Mouse (Mus musculus) ovary, postnatal 36 days (tissue): ENCODE results near the gene Kcp.

ENCODE experiments used
- DNase-seq: peaks from one replicate; pipeline ENCODE4 v3.0.0; 2022; ENCODE audit warnings: low spot score, mixed read lengths

The Kcp gene

DNA sequence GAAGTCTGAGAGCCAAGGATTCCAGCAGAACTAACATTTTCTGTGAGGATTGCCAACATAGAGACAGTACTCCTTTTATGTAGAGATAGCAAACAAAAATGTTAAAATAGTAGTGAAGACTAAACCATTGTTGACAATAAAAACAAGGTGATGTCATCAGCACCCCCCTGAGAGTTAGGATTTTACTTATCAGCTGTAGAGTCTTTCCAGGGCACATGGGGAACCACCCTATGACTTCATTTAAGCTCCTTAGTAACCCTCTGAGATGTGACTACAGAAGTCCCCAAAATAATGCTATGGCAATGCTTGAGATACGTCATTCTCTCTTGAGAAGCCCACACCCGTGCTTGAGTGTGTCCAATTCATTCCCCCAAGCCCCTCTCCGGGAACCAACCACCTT, 44.4 kb downstream of the Kcp start:
- DNase-seq: no peak

DNA sequence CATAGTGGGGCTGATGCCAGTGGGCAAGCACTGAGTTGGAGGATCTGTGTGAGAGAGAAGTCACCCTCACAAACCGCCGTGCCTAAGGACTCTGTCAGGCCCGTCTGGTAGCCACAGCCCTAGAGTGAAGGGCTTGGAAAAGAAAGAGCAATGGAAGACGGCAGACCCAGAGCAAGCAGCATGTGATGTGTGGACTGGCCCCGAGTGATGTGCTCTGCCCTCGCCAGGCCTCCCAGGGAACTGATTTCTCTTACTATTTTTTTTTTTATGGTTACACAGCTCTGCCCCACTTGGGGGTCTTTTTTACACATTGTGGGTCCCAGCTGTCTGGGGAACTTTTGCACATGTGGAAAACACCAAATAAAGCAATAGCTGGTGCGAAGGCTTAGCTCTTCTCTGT, 46.2 kb downstream of the Kcp start:
- DNase-seq: no peak

DNA sequence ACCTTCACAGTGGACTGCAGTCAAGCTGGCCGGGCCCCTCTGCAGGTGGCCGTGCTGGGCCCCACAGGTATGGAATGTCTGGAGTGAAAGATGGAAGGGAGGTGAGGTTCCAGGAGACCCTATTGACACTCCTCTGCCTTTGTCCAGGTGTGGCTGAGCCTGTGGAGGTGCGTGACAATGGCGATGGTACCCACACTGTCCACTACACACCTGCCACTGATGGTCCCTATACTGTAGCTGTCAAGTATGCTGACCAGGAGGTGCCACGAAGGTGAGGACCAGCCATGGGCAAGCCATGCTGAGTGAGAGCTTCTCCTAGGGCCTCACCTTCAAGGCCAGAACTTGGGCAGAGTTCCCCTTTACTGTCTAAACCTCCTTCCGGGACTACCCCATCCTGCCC, 57.1 kb downstream of the Kcp start:
- no peak for DNase-seq

DNA sequence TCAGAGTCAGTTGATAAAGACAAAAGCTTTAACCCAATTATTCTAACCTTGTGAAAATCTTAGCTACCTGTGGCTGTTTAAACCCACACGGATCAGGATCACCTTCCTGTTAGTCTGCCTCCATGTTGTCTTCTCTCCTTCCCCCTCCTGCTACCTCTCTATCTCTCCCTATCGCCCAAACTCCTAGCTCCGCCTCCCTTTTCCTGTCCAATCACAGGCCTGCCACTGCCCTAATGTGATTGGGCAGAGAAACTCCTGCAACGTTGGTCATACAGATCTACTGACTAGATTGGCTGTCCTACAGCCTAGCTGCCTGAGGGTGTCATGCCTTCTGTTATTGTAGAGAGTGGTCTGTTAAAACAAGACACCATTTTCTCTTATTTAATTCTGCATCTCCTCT, 57.9 kb downstream of the Kcp start:
- no peak for DNase-seq

DNA sequence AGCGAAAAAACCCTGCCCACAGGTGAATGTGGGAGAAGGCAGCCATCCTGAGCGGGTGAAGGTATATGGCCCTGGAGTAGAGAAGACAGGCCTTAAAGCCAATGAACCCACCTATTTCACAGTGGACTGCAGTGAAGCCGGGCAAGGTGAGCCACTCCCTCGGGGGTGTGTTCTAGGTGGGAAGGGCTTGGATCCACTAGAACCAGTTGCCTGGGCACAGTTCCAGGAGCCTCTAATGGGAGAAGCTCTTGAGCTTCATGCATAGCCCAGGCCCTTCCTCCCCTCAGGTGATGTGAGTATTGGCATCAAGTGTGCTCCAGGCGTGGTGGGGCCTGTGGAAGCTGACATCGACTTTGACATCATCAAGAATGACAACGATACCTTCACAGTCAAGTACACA, 62.4 kb downstream of the Kcp start:
- no peak for DNase-seq

DNA sequence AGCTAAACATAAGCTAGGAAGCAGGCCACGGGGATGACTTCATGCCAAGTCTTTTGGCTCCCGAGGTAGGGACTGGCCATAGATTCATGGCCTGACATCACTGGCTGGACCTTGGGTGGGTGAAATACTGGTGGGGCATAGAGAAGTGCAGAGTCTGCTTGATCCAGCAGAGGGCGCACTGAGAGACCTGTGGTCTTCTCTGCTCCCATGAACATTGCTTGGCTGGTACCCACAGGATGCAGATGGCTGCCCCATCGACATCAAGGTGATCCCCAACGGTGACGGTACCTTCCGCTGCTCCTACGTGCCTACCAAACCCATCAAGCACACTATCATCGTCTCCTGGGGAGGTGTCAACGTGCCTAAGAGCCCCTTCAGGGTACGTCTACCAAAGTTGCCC, 63.0 kb downstream of the Kcp start:
- peak; percentile 30 for DNase-seq

DNA sequence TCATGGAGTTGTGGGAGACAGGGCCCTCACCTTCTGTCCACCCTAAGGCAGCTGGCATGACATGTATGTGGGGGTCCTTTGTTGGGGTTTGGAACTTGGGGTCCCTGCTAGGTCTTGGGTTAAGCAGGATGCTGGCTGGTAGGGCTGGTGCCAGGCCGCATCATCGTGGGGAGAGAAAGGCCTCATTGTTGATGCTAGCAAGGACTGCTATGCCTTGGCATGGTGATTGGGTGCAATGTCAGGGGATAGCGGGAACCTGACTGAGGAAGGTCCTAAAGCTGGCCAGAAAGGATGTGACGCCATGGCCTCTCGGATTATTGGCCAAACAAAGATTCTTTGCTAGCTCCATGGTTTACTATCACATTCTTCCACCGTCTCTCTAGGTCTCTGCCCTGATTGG, 68.0 kb downstream of the Kcp start:
- no peak for DNase-seq

DNA sequence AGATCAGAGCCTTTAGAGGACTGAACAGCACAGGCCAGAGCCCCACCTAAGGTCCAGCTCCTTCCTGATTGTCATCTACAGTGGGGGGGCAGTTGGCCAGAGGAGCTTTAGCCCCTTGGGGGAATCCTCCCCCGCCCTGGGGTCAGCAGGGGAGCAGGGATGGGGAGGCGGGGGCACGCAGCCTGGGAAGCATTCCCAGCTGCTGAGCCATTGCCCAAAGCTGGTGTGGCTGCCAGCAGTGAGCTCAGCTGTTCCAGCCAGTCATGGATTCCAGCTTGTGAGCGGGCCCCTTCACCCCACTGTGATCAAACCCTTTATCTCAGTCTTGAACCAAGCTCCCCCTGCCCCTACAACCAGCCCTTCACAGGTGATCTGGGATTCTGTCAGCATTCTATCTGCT, 68.5 kb downstream of the Kcp start:
- no peak for DNase-seq

DNA sequence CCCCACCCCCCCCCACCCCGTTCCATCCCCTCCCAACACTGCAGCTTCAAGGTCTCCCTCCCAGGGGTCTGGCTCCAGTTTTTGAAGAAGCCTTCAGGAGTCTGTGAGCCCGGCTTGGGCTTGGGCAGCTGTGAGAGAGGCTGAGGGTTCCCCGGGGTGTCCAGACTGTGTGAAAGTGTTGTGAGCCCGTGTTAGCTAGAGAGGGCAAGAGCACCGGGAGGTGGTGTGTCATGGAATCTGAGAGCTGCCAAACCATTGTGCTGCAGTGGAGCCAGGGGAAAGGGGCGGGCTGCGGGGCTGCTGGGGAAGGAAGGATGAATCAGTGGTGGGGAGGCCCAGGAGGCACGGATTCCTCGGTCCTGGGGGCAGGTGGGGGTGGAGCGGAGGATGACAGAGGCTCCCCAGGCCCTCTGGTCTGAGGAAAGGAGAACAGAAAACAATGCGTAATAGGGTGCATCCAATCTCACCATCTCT, 71.3 kb downstream of the Kcp start:
- peak; percentile 40 for DNase-seq

DNA sequence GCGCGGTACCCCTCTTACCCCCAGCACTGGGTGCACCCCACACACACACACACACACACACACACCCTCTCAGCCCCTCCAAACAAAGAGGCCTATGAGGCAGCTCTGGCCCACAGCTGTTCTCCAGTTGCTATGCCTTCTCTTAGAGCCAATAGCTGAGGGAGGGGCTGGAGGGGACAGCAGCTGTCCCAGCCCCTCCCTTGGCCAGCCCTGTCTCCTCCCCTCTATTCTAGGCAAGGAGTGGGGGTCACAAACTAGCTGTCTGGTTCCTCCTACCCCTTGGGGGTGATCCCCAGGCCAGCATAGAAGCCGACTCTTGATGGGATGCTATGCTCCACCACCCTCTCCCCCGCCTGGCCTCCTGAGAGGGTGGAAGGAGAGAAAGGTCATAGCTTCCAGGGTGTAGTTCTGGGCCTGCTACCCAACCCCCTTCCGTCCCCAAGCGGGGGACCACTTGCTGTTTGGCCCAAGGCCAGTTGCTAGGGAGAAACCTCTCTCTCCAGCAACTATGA, 71.8 kb downstream of the Kcp start:
- DNase-seq: no peak

DNA sequence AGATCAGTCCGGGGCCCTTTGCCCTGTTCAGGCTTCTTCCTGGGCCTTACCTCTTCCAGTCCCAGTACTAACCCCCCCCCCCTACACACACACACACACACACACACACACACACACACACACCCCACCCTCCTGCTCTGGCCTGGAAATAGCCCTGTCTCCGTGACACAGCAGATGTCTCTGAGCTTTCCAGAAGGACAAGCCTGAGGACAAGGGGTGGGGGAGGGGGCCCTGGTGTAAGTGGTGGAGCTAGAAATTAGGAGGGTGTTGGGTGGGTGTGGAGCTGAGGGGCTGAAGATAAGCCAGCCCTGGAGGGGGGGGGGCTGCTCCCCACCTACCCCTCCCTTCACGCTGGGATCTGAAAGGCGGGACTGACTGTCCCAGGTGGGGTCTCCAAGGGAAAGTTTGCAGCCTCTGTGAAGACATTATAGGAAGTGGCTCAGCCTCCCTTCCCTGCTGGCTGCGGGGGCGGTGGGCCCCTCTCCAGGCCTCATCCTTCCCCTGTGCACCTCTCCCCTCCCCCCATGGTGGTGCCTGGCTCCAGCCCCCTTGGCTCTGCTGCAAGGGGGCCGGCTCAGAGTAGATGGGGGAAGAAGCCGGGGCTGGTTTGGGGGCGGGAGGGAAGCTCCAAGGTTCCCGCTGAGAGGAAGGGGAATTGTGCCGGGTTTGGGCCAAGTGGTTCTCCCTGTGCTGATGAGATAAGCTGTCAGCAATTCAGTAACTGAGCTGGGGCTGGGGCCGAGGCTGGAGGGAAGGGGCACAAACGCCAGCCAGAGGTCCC, 72.7 kb downstream of the Kcp start:
- DNase-seq: peak; percentile 46

DNA sequence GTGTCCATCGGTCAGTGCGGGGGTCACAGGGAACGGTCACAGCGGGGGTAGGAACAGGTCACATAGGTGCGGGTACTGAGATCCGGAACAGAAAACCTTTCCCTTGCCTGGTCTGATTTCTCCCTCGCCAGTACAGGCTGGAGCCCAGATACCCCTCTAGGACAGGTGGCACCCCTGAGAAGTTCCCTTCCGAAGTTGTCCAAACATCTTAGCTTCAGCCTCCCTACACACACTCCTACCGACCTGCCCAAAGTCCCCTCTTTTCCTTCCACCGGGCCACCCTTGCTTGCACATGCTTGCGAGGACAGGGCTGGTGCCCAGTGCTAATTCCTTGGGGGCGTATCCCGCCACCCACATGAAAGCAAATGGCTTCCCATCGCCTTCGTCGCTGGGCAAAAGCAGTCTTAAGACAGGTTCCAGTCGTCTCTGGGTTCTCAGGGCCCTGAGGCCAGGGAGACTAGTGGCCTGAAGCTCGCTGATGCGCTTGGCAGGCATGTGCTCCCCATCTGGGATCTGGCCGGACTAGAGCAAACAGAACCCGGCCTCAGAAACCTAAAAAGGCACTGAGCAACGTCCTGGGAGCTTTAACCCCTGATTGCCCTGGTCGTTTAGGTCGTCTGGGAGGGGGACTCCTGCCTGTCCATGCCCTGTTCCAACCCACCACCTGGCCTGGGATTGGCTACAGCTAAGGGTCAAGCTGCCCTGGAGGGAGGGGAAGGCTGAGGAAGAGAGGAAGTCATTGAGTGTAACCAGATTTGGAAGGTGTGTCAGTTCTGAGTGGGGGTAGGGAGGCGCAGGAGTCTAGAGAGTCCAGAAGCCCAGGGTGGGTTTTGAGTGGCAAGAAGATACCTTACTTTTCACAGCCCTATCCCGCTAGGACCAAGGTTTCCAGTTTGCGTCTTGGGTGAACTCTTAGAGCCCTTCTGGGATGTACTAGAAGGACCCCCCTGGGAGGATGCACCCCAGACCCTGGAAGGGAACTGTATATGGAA, 73.7 kb downstream of the Kcp start:
- peak; percentile 33 for DNase-seq

DNA sequence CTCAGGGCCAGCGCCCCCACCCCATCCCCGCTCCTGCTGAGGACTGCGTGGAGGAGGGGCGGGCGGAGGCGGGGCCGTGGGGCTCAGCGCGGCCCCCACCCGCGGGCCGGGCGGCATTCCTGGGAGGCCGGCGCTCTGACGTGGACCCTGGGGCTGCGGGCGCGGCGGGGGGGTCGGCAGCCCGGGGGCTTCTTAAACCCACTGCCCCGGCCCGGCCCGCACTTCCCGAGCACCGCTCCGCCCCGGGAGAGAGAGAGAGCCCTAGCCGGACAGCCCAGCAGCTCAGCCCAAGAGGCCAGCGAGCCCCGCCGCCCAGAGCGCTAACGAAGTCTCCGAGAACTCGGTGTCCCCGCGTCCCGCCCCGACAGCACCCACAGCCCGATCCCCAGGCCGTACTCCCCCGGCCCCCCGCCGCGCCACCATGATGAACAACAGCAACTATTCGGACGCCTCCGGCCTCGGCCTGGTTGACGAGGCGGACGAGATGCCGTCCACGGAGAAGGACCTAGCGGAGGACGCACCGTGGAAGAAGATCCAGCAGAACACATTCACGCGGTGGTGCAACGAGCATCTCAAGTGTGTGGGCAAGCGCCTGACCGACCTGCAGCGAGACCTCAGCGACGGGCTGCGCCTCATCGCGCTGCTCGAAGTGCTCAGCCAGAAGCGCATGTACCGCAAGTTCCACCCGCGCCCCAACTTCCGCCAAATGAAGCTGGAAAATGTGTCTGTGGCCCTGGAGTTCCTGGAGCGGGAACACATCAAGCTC, 74.5 kb downstream of the Kcp start, which contains the start of gene Flnc:
Gene Flnc (plus strand): TSS at position 219 of the 766 bp plus-strand sequence.
- DNase-seq: peak; percentile 28

DNA sequence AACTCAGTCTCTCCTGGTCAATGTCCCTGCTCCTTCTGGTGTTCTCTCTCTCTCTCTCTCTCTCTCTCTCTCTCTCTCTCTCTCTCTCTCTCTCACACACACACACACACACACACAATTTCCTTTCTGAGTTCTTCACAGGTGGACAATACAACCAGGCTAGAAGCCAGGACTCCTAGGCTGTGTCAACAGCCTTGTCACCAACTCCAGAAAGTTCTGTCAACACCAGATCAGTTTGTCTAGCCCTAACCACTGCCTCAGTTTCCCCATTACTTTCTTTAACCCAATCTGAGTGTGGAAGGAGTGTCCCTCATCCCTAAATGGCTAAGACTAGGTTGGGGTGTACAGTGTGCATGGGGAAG, 75.1 kb downstream of the Kcp start:
- DNase-seq: no peak

DNA sequence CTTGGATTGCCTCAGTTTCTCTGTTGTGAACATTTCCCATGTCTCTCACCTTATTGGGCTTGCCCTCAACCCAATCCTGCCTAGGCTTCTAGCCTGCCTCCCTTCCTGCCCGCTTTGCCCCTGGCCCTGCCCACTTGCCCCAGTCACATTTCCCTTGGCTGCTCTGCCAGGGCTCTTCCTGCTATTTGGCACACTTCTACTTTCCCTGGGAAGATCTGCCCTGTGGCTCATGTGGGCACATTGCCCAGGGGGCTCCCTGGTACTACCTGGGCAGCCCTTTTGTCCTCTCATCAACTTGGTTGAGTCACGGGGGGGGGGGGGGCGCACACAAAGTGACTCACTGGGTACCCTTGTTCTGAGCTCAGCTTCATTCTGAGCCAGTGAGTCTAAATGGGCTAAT, 75.6 kb downstream of the Kcp start:
- DNase-seq: no peak

DNA sequence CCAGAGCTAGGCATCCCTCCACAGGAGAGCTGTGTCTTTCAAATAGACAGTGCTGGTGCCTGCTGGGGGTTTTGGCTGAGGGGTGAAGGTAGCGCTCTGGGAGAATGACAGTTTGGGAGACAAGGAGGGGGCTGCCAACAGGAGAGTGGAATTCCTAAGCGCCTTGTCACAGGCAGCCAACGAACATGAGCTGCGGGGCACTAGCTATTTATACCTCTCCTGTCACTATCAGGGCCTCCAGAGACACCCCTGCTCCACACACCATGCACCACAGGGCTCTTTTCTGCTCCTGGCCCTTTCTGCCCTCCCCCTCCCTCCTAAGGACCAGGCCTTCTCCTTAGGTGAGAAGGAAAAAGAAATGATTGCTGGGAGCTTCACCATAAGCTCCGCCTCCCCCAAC, 76.3 kb downstream of the Kcp start:
- DNase-seq: no peak

DNA sequence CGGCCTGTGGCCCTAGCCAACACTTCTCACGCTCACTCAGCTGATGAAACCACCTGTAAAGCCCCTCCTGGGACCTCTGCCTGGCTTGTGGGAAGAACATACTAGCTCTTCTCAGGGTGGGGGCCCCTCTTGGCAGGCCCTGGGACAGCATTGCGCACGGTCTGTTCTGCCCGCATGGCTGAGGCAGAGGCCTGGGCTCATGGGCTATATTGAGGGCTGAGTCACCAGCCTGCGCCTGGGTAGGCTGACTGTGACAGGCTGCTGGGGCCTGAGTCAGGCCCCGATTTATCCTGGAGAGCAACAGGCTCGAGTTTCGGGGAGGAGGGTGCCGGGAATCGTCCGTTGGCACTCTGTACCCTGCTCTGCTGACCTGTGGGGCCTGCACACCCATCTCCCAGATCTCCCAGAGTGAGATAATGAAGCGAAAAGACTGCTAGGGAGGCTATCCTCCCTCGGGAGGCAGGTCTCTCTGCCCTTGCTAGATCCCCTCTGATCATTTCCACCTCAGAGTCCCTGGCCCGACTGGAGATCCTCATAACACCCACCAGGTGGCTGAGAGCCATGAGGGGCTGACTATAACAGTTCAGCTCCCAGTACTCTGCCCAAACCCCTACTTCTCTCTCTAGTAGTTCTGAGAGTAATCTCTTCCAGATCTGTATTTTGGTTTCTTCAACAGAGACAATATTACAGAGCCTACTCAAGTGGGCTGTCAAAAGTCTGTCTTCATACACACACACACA, 76.9 kb downstream of the Kcp start:
- DNase-seq: no peak

DNA sequence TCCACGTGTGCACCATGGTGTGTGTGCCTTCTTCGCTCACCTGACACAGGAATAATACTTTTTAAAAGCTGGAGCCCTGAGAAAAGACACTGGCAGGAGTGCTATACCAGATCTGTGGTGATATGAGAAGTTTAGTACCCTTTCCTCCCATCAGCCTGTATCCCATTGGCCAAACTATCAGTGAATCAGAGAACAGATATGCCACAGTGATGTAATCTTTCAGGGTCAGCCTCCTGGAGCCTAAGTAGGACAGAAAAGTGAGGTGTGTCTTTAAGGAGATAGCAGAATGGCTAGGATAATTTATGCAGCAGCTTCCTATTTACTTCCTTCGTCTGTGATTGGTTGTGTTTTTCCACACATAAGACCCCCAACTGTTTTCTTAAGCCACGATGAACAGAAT, 79.6 kb downstream of the Kcp start:
- DNase-seq: no peak

DNA sequence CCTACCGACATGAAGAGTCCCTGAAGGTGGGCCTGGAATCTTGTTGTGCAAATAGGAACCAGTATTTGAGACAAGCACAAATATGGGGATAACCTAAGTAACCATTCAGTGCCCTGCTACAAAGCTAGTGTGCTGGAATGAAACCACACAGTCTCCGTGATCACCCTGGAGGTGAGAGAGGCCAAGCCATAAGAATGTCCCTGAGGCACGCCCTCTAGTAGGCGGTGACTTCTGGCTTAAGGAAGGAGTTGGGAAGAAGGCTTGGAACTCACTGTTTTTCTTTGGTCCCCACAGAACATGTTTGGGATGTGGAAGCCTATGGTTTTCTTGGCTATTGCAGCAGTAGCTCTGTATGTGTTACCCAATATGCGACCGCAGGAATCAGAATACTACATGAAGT, 81.4 kb downstream of the Kcp start:
- no peak for DNase-seq

DNA sequence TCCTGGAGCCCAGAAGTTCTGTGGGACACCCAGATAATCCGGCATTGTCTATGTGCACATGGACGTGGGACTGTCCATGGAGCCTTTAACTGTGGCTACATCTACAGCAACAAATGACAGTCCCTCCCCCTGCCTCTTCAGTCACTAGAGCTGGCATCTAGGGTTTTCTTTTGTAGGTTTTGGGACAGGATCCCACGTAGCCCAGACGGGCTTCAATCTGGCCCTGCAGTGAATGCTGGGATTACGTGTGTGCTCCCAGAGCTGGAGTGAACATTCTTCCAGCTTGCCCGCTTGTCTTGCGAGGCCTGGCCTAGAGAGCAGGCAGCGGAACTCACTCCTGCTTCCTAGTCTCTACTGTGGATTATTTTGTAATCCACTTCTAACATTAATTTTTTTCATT, 82.6 kb downstream of the Kcp start:
- DNase-seq: no peak
